Mouse (Mus musculus): ENCODE data around the gene Igfals. TPM values are rescaled to one million over a fixed set of nuclear protein-coding genes. Genes with fewer than 3 reads are reported as not detected.

Igfals gene
- polyA plus RNA-seq, 1 experiment from 2014 or later: not detected

DNA sequence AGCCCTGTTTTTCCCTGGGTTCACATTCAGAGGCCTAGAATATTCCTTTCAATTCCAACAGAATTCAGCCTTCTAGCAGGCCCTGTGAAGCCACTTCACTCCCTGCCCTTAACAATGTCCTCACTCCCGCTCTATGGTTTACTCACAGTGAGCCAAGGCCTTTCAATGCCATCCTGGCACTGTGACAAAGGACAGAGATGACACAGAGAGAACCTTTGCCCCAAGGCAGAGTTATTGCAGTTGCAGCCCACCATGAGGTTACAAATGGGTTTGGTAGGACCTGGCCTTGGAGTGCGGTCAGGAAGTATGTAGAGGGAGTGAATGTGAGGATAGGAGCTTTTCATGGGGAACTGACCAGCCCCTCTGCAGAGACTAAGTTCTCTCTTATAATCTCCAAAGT is 41.8 kb downstream of the Igfals start:
- H3K27me3 ChIP-seq (replicated peaks; ENCODE audit: control insufficient read depth, insufficient read depth, low read length): no peaks in the 10 kb centered on the region
- peaks cover 81% of the 10 kb centered on the region for H3K36me3 ChIP-seq (ENCODE audit: control insufficient read depth, insufficient read depth, low read length)
- no peak overlapping the region for H3K4me2 ChIP-seq (ENCODE audit: low read length)
- no peaks in the 10 kb centered on the region for H3K9me3 ChIP-seq (ENCODE audit: control insufficient read depth, low read length)
- no peak for ATAC-seq
- H3K4me1 ChIP-seq (ENCODE audit: control insufficient read depth, insufficient read depth, low read depth, low read length): no peaks in the 10 kb centered on the region
- 96% methylated on average over 2 of the region's 2 CpGs for WGBS
- H3K4me3 ChIP-seq (ENCODE audit: low read length): no peak overlapping the region
- no peak overlapping the region for H3K9ac ChIP-seq (ENCODE audit: low read depth, low read length)
- no peak overlapping the region for H3K27ac ChIP-seq (ENCODE audit: low read depth, low read length)

DNA sequence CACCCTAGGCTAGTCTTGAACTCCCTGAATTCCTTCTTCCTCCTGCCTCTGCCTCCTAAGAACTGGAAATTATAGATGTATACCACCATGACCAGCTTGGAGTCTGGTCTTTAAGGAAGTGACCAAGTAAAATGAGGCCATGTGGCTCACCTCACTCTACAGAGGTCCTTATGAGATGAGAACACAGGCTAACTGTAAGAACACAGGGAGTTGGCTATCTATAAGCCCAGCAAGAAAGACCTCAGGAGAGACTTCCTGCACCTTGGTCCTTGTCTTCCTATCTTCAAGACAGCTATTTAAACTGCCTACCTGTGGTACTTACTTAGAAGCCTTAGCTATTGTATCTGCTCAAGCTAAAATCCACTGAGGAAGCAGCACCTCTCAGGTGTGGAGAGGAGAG is 48.2 kb downstream of the Igfals start:
- Histone ChIP-seq H3K36me3 (ENCODE audit: control insufficient read depth, insufficient read depth, low read length) (peaks cover 77% of the 10 kb centered on the region), H3K4me2 (ENCODE audit: low read length) (no peak overlapping the region), H3K9me3 (ENCODE audit: control insufficient read depth, low read length) (no peaks in the 10 kb centered on the region), H3K9ac (ENCODE audit: low read depth, low read length) (no peak overlapping the region), H3K27ac (ENCODE audit: low read depth, low read length) (no peak overlapping the region), H3K4me1 (ENCODE audit: control insufficient read depth, insufficient read depth, low read depth, low read length) (no peaks in the 10 kb centered on the region), H3K4me3 (ENCODE audit: low read length) (no peak overlapping the region), H3K27me3 (replicated peaks; ENCODE audit: control insufficient read depth, insufficient read depth, low read length) (no peaks in the 10 kb centered on the region)
- ATAC-seq: no peak

DNA sequence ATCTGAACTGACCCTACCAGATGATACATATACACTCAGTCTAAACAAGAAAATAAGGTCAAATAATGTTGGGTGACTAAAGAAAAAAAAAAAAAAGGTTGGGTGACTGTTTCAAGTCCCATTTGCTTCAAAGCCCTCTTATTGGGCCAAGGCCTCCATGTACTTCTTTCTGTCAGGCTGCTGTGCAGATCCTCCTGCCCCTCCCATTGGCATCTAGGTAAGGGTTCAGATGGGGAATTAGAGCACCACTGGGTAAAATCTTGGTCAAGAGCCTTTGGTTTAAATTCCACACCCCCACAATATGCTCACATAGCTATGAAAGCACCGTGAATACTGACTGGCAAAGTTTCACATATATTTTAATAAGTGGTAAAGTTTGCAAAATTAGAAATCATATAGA is 57.4 kb downstream of the Igfals start:
- Histone ChIP-seq H3K9ac (ENCODE audit: low read depth, low read length) (no peak overlapping the region), H3K27ac (ENCODE audit: low read depth, low read length) (no peak overlapping the region), H3K4me3 (ENCODE audit: low read length) (no peak overlapping the region), H3K4me1 (ENCODE audit: control insufficient read depth, insufficient read depth, low read depth, low read length) (no peaks in the 10 kb centered on the region), H3K27me3 (replicated peaks; ENCODE audit: control insufficient read depth, insufficient read depth, low read length) (no peaks in the 10 kb centered on the region), H3K4me2 (ENCODE audit: low read length) (no peak overlapping the region), H3K36me3 (ENCODE audit: control insufficient read depth, insufficient read depth, low read length) (peaks cover 57% of the 10 kb centered on the region), H3K9me3 (ENCODE audit: control insufficient read depth, low read length) (no peaks in the 10 kb centered on the region)
- 88% methylated on average over 1 of the region's 1 CpGs for WGBS
- ATAC-seq: no peak

DNA sequence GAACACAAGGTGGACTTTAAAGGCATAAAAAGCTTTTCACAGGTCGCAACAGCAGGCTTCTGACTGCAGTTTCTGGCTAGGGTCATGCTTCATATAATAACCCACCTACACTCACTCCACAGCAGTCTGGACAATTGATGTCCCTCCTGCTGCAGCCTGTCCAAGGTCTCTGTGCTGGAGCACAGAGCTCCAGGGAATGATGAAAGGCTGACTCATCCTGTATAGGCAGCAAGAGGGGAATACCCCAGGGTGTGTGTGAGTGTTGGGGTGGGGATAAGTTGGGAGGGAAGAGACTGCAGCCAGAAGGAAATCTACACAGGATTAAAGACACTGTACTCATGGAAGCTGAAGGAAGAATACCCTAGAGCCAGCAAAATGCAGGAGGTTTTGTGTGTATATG is 63.7 kb downstream of the Igfals start:
- Histone ChIP-seq H3K9me3 (ENCODE audit: control insufficient read depth, low read length) (no peaks in the 10 kb centered on the region), H3K27me3 (replicated peaks; ENCODE audit: control insufficient read depth, insufficient read depth, low read length) (no peaks in the 10 kb centered on the region), H3K4me2 (ENCODE audit: low read length) (no peak overlapping the region), H3K36me3 (ENCODE audit: control insufficient read depth, insufficient read depth, low read length) (peaks cover 17% of the 10 kb centered on the region), H3K9ac (ENCODE audit: low read depth, low read length) (no peak overlapping the region), H3K4me1 (ENCODE audit: control insufficient read depth, insufficient read depth, low read depth, low read length) (peaks cover 4% of the 10 kb centered on the region), H3K4me3 (ENCODE audit: low read length) (no peak overlapping the region), H3K27ac (ENCODE audit: low read depth, low read length) (no peak overlapping the region)
- WGBS: 81% methylated on average over 1 of the region's 1 CpGs
- ATAC-seq: no peak

Other genes starting within 250 kb of the Igfals start
- 65.8 and 80.9 TPM in 2 replicates for gene Tsc2, start 233.4 kb upstream of the Igfals start, polyA plus RNA-seq (2015; fragmentation: Nextera tagmentation; extraction: Ambion mirVana)
- gene Nthl1, start 233.3 kb upstream of the Igfals start, polyA plus RNA-seq (2015; fragmentation: Nextera tagmentation; extraction: Ambion mirVana): 9.6 and 9.9 TPM in 2 replicates
- gene Slc9a3r2, start 215.7 kb upstream of the Igfals start, polyA plus RNA-seq (2015; fragmentation: Nextera tagmentation; extraction: Ambion mirVana): 60.8 TPM in 2 replicates
- 0.54 and 0.75 TPM in 2 replicates for gene Npw, start 207.5 kb upstream of the Igfals start, polyA plus RNA-seq (2015; fragmentation: Nextera tagmentation; extraction: Ambion mirVana)
- gene Zfp598, start 196.3 kb upstream of the Igfals start, polyA plus RNA-seq (2015; fragmentation: Nextera tagmentation; extraction: Ambion mirVana): 10.8 and 18.7 TPM in 2 replicates
- 272 and 319 TPM in 2 replicates for gene Syngr3, start 176.0 kb upstream of the Igfals start, polyA plus RNA-seq (2015; fragmentation: Nextera tagmentation; extraction: Ambion mirVana)
- gene Gfer, start 169.8 kb upstream of the Igfals start, polyA plus RNA-seq (2015; fragmentation: Nextera tagmentation; extraction: Ambion mirVana): 35.4 and 37.3 TPM in 2 replicates
- gene Noxo1, start 169.8 kb upstream of the Igfals start, polyA plus RNA-seq (2015; fragmentation: Nextera tagmentation; extraction: Ambion mirVana): 1.7 and 2.3 TPM in 2 replicates
- 62.4 and 69.9 TPM in 2 replicates for gene Tbl3, start 158.3 kb upstream of the Igfals start, polyA plus RNA-seq (2015; fragmentation: Nextera tagmentation; extraction: Ambion mirVana)
- gene Rnf151, start 147.9 kb upstream of the Igfals start, polyA plus RNA-seq (2015; fragmentation: Nextera tagmentation; extraction: Ambion mirVana): not detected in 2 replicates
- gene Rps2, start 147.9 kb upstream of the Igfals start, polyA plus RNA-seq (2015; fragmentation: Nextera tagmentation; extraction: Ambion mirVana): 732 and 739 TPM in 2 replicates
- 271 and 307 TPM in 2 replicates for gene Ndufb10, start 141.5 kb upstream of the Igfals start, polyA plus RNA-seq (2015; fragmentation: Nextera tagmentation; extraction: Ambion mirVana)
- 0.25 TPM in 1 of 2 replicates, not detected in the other for gene Rpl3l, start 138.2 kb upstream of the Igfals start, polyA plus RNA-seq (2015; fragmentation: Nextera tagmentation; extraction: Ambion mirVana)
- gene Msrb1, start 129.4 kb upstream of the Igfals start, polyA plus RNA-seq (2015; fragmentation: Nextera tagmentation; extraction: Ambion mirVana): 17.5 and 18.9 TPM in 2 replicates
- gene Hs3st6, start 113.0 kb upstream of the Igfals start, polyA plus RNA-seq (2015; fragmentation: Nextera tagmentation; extraction: Ambion mirVana): 0.23 and 0.32 TPM in 2 replicates
- not detected in 2 replicates for gene Meiob, start 61.7 kb upstream of the Igfals start, polyA plus RNA-seq (2015; fragmentation: Nextera tagmentation; extraction: Ambion mirVana)
- gene Hagh, start 25.9 kb upstream of the Igfals start, polyA plus RNA-seq (2015; fragmentation: Nextera tagmentation; extraction: Ambion mirVana): 71.4 and 86.9 TPM in 2 replicates
- 23.1 and 28.8 TPM in 2 replicates for gene Fahd1, start 15.6 kb upstream of the Igfals start, polyA plus RNA-seq (2015; fragmentation: Nextera tagmentation; extraction: Ambion mirVana)
- 64.1 and 65.7 TPM in 2 replicates for gene Nubp2, start 20.4 kb downstream of the Igfals start, polyA plus RNA-seq (2015; fragmentation: Nextera tagmentation; extraction: Ambion mirVana)
- gene Spsb3, start 20.6 kb downstream of the Igfals start, polyA plus RNA-seq (2015; fragmentation: Nextera tagmentation; extraction: Ambion mirVana): 88.2 and 90.4 TPM in 2 replicates
- 30.1 and 30.2 TPM in 2 replicates for gene Eme2, start 29.1 kb downstream of the Igfals start, polyA plus RNA-seq (2015; fragmentation: Nextera tagmentation; extraction: Ambion mirVana)
- gene Mrps34, start 29.1 kb downstream of the Igfals start, polyA plus RNA-seq (2015; fragmentation: Nextera tagmentation; extraction: Ambion mirVana): 85.3 and 89.0 TPM in 2 replicates
- gene Nme3, start 30.5 kb downstream of the Igfals start, polyA plus RNA-seq (2015; fragmentation: Nextera tagmentation; extraction: Ambion mirVana): 88.2 and 99.9 TPM in 2 replicates
- 90.0 and 102 TPM in 2 replicates for gene Mapk8ip3, start 71.0 kb downstream of the Igfals start, polyA plus RNA-seq (2015; fragmentation: Nextera tagmentation; extraction: Ambion mirVana)
- gene Jpt2, start 94.7 kb downstream of the Igfals start, polyA plus RNA-seq (2015; fragmentation: Nextera tagmentation; extraction: Ambion mirVana): 82.9 and 97.9 TPM in 2 replicates
- 4.0 and 5.5 TPM in 2 replicates for gene Cramp1l, start 149.8 kb downstream of the Igfals start, polyA plus RNA-seq (2015; fragmentation: Nextera tagmentation; extraction: Ambion mirVana)
- gene Ift140, start 150.1 kb downstream of the Igfals start, polyA plus RNA-seq (2015; fragmentation: Nextera tagmentation; extraction: Ambion mirVana): 17.1 and 20.8 TPM in 2 replicates
- gene Tmem204, start 217.6 kb downstream of the Igfals start, polyA plus RNA-seq (2015; fragmentation: Nextera tagmentation; extraction: Ambion mirVana): 13.8 and 14.1 TPM in 2 replicates
- 54.6 and 60.8 TPM in 2 replicates for gene Telo2, start 250.0 kb downstream of the Igfals start, polyA plus RNA-seq (2015; fragmentation: Nextera tagmentation; extraction: Ambion mirVana)

All from hindbrain, embryonic 16.5 days (tissue).